Comparison of ENCODE assay signal across 7 mouse cellular contexts in the genomic region with DNA sequence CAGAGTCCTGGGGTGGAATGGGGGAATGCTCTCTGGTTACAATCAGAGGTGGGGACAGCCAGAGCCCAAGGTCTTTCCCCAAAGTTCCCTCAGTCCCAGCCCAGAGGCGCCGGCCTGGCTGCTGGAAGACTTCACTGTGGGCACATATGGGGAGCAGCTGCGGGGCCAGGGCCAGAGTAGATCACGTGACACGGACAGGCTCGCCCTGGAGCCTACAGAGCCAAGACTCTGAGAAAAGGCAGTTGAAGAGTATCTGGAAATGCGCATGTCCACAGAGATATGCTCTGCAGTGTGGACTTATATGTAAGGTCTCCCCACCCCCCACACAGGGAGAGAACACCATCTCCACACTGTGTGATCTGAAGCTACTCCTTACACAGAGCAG. TPM values are rescaled to one million over a fixed set of nuclear protein-coding genes. Genes with fewer than 3 reads are reported as not detected.
DNase-seq lines count a peak whose midpoint lies in the region; ATAC-seq lines count a peak whose summit lies in the region.

No protein-coding gene starts in this region.

- H3K27ac ChIP-seq in embryonic facial prominence, embryonic 10.5 days (replicated peaks), result peak overlapping the region; percentile 86
- peak overlapping the region; percentile 92 for H3K27ac ChIP-seq in limb, embryonic 13.5 days
- H3K27ac ChIP-seq in midbrain, embryonic 14.5 days (replicated peaks; ENCODE audit: low read depth, low read length), result no peak overlapping the region

- H3K36me3 ChIP-seq in embryonic facial prominence, embryonic 10.5 days (replicated peaks), result no peaks in the 10 kb centered on the region
- no peaks in the 10 kb centered on the region for H3K36me3 ChIP-seq in limb, embryonic 13.5 days
- no peaks in the 10 kb centered on the region for H3K36me3 ChIP-seq in midbrain, embryonic 14.5 days (ENCODE audit: control insufficient read depth, insufficient read depth, low read length)

- no peaks in the 10 kb centered on the region for H3K9me3 ChIP-seq in embryonic facial prominence, embryonic 10.5 days
- no peaks in the 10 kb centered on the region for H3K9me3 ChIP-seq in limb, embryonic 13.5 days
- no peaks in the 10 kb centered on the region for H3K9me3 ChIP-seq in midbrain, embryonic 14.5 days (ENCODE audit: control insufficient read depth, low read length)

- peak overlapping the region; percentile 36; the same call in 1 of the 2 replicates for H3K9ac ChIP-seq in limb, embryonic 13.5 days
- H3K9ac ChIP-seq in midbrain, embryonic 14.5 days (replicated peaks; ENCODE audit: low read length), result no peak overlapping the region

- peak; percentile 37 for DNase-seq in R1 (ENCODE audit: low read depth, low spot score)
- DNase-seq in embryonic facial prominence, embryonic 10.5 days (ENCODE audit: low spot score), result peak; percentile 93
- peak; percentile 68 to 74 for DNase-seq in heart, postnatal 36 days
- DNase-seq in midbrain, embryonic 14.5 days, result no peak
- DNase-seq in layer of hippocampus, adult 18-20 months (ENCODE audit: low spot score in 2 of 2), result no peak
- no peak for DNase-seq in right cerebral cortex, postnatal 4 days

- 0 out of 2 replicates have a peak, but pooled peaks cover 9% of the 10 kb centered on the region for H3K27me3 ChIP-seq in embryonic facial prominence, embryonic 10.5 days (replicated peaks; ENCODE audit: low read depth, poor library complexity, severe bottlenecking)
- H3K27me3 ChIP-seq in limb, embryonic 13.5 days, result no peaks in the 10 kb centered on the region
- no peaks in the 10 kb centered on the region for H3K27me3 ChIP-seq in midbrain, embryonic 14.5 days (ENCODE audit: control insufficient read depth, insufficient read depth, low read length)

- H3K4me2 ChIP-seq in limb, embryonic 13.5 days (replicated peaks), result peak overlapping the region; percentile 27
- H3K4me2 ChIP-seq in midbrain, embryonic 14.5 days (ENCODE audit: low read length), result no peak overlapping the region

- peak overlapping the region; percentile 34 for H3K4me3 ChIP-seq in embryonic facial prominence, embryonic 10.5 days
- H3K4me3 ChIP-seq in limb, embryonic 13.5 days, result no peak overlapping the region
- H3K4me3 ChIP-seq in midbrain, embryonic 14.5 days (replicated peaks; ENCODE audit: low read depth, low read length), result no peak overlapping the region

- 21% methylated on average over 7 of the region's 7 CpGs for WGBS in embryonic facial prominence, embryonic 10.5 days
- 11% methylated on average over 7 of the region's 7 CpGs for WGBS in limb, embryonic 13.5 days
- WGBS in midbrain, embryonic 14.5 days, result 52% methylated on average over 7 of the region's 7 CpGs

- H3K4me1 ChIP-seq in embryonic facial prominence, embryonic 10.5 days, result peaks cover 97% of the 10 kb centered on the region
- H3K4me1 ChIP-seq in limb, embryonic 13.5 days, result peaks cover 83% of the 10 kb centered on the region
- peaks cover 1% of the 10 kb centered on the region for H3K4me1 ChIP-seq in midbrain, embryonic 14.5 days (ENCODE audit: control insufficient read depth, insufficient read depth, low read length)

- intact Hi-C loops in heart, postnatal 36 days (cut with DNase I), result no loop called here

- ATAC-seq in limb, embryonic 13.5 days (ENCODE audit: low FRiP score, low read depth), result peak; percentile 89
- ATAC-seq in midbrain, embryonic 14.5 days (ENCODE audit: low FRiP score, low TSS enrichment), result peak; percentile 40; the same call in 1 of the 2 replicates

RNA-seq across cellular contexts. Expression of a gene that starts 6.4 kb away (rescaled TPM):
- 161 and 182 TPM in 2 replicates for polyA plus RNA-seq in embryonic facial prominence, embryonic 10.5 days (2016; fragmentation: Nextera tagmentation; extraction: Ambion mirVana)
- total RNA-seq in heart, postnatal 36 days (2021), result 10 to 100 TPM; 50.9 to 53.7 TPM
- polyA plus RNA-seq in limb, embryonic 13.5 days (2015; fragmentation: Nextera tagmentation; extraction: Ambion mirVana), result 232 and 236 TPM in 2 replicates
- 33.5 and 38.8 TPM in 2 replicates for polyA plus RNA-seq in midbrain, embryonic 14.5 days (2014; fragmentation: Nextera tagmentation; extraction: Ambion mirVana)
- 10 to 100 TPM; 19.5 to 22.3 TPM for total RNA-seq in layer of hippocampus, adult 18-20 months (2021)

RNA-seq across cellular contexts. Expression of a gene that starts 24.3 kb away (rescaled TPM):
- polyA plus RNA-seq in embryonic facial prominence, embryonic 10.5 days (2016; fragmentation: Nextera tagmentation; extraction: Ambion mirVana), result 9.9 and 10.1 TPM in 2 replicates
- 10 to 100 TPM; 13.1 to 16.0 TPM for total RNA-seq in heart, postnatal 36 days (2021)
- polyA plus RNA-seq in limb, embryonic 13.5 days (2015; fragmentation: Nextera tagmentation; extraction: Ambion mirVana), result 32.0 and 34.4 TPM in 2 replicates
- polyA plus RNA-seq in midbrain, embryonic 14.5 days (2014; fragmentation: Nextera tagmentation; extraction: Ambion mirVana), result 5.4 and 5.6 TPM in 2 replicates
- 1 to 10 TPM; 1.1 to 2.3 TPM for total RNA-seq in layer of hippocampus, adult 18-20 months (2021)

RNA-seq across cellular contexts. Expression of a gene that starts 42.8 kb away (rescaled TPM):
- 37.6 and 40.2 TPM in 2 replicates for polyA plus RNA-seq in embryonic facial prominence, embryonic 10.5 days (2016; fragmentation: Nextera tagmentation; extraction: Ambion mirVana)
- total RNA-seq in heart, postnatal 36 days (2021), result 10 to 100 TPM; 16.2 to 16.5 TPM
- 29.2 and 30.0 TPM in 2 replicates for polyA plus RNA-seq in limb, embryonic 13.5 days (2015; fragmentation: Nextera tagmentation; extraction: Ambion mirVana)
- 39.9 and 41.4 TPM in 2 replicates for polyA plus RNA-seq in midbrain, embryonic 14.5 days (2014; fragmentation: Nextera tagmentation; extraction: Ambion mirVana)
- 10 to 100 TPM; 18.3 to 19.2 TPM for total RNA-seq in layer of hippocampus, adult 18-20 months (2021)

Comparison
In these comparisons a context has a peak if more than half of its experiments do, and no peak if none do; other contexts are left out.
1. DNase-seq: peak in R1 (single experiment), embryonic facial prominence, embryonic 10.5 days (single experiment) and heart, postnatal 36 days (2 of 2); none in midbrain, embryonic 14.5 days (single experiment), layer of hippocampus, adult 18-20 months (0 of 2) and right cerebral cortex, postnatal 4 days (single experiment).